Mouse (Mus musculus) neural tube, embryonic 14.5 days (tissue): Measurements from ENCODE around the gene Smim24. TPM values are rescaled to one million over a fixed set of nuclear protein-coding genes. Genes with fewer than 3 reads are reported as not detected.

Experiments
- ATAC-seq: fragments of 200-750 bp; cut with Nextera tagmentation; 2 replicates; pipeline ENCODE4 v1.8.0; 2017; ENCODE audit warnings: low read depth, mild to moderate bottlenecking, moderate TSS enrichment, moderate library complexity
- H3K27ac ChIP-seq: fragments of 300-500 bp; sonication (generic); 2 replicates; pipeline ENCODE4 v1.5.1; 2014; ENCODE audit warnings: low read depth, mild to moderate bottlenecking, control low read depth, low read length, moderate library complexity, mixed read lengths
- H3K27me3 ChIP-seq: fragments of 300-500 bp; sonication (generic); 2 replicates; pipeline ENCODE4 v1.6.1; 2014; ENCODE audit warnings: low read length; ENCODE audit not compliant: control insufficient read depth, insufficient read depth
- H3K36me3 ChIP-seq: fragments of 300-500 bp; sonication (generic); 2 replicates; pipeline ENCODE4 v1.6.1; 2014; ENCODE audit warnings: low read length, mixed read lengths; ENCODE audit not compliant: control insufficient read depth, insufficient read depth
- H3K4me1 ChIP-seq: fragments of 300-500 bp; sonication (generic); 2 replicates; pipeline ENCODE4 v1.6.1; 2014; ENCODE audit warnings: low read length; ENCODE audit not compliant: control insufficient read depth, insufficient read depth
- H3K4me2 ChIP-seq: fragments of 300-500 bp; sonication (generic); 2 replicates; pipeline ENCODE4 v1.6.1; 2014; ENCODE audit warnings: mild to moderate bottlenecking, low read depth, low read length, control low read depth
- H3K4me3 ChIP-seq: fragments of 300-500 bp; sonication (generic); 2 replicates; pipeline ENCODE4 v1.5.1; 2014; ENCODE audit warnings: low read depth, low read length, control low read depth, mixed read lengths
- H3K9ac ChIP-seq: fragments of 300-500 bp; sonication (generic); replicated peaks from 2 replicates; pipeline ENCODE4 v1.6.1; 2014; ENCODE audit warnings: low read depth, mild to moderate bottlenecking, control low read depth, low read length, mixed read lengths
- H3K9me3 ChIP-seq: fragments of 300-500 bp; sonication (generic); 2 replicates; pipeline ENCODE4 v1.6.1; 2016; ENCODE audit warnings: low read length; ENCODE audit not compliant: control insufficient read depth
- WGBS: fragments of 180-500 bp; shearing (Covaris S2); extraction: QIAGEN DNeasy Blood & Tissue Kit; methylation state at CpG from one replicate; pipeline ENCODE4 v1.1.7; 2014; 5-methylcytosine and 5-hydroxymethylcytosine counted together
- polyA plus RNA-seq: library from polyadenylated mRNA; unstranded; fragments of >200 nt; fragmentation: Nextera tagmentation; extraction: Ambion mirVana; gene quantifications from 2 replicates; pipeline ENCODE4 v1.2.1, GENCODE M21; 2014

Smim24 gene
- polyA plus RNA-seq, 1 experiment from 2014 or later = 2.0 TPM

DNA sequence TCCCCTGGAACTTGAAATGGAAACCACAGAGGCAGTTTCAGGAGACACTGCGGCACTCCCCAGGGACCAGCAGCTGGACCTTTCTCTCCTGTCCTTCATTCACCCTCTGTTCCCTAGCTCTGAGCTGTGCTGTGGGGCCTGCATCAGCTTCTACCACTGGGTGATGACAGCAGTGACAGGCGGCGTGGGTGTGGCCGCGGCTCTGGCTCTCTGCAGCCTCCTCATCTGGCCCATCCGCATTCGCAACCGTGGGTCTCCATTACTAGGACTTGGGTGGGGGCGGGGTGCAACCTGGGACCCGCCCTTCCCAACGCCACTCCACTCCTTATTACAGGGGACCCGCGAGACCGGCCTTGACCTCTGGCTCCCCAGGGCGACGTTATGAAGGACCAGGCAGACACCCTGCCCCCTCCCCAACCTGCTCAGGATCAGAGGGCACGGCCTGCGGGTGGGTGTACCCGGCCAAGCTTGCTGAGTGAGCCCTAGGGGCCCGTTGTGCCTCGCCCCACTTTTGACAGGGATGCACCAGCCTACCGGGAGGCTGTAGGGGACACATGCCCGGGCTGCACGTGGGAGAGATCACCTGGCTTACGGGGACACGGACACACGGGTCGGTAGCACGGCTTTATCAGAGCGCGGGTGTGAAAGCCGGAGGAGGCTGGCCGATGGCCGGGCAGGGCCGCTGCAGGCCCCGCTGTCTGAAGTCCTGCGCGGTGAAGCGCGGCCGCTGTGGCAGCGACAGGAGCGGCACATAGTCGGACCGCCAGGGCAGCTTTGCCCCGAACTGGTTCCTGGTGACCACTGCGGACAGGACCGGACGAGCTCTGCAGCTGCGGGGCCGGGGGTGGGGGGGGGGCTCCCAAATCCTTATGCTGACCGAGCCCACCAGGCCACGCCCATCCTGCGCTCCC, 29.2 kb upstream of the Smim24 start:
- Histone ChIP-seq H3K4me2 (peak overlapping the region; percentile 30; the same call in 1 of the 2 replicates), H3K4me3 (peak overlapping the region; percentile 12; the same call in 1 of the 2 replicates), H3K4me1 (peaks cover 12% of the 10 kb centered on the region; the same call in 1 of the 2 replicates), H3K9ac (peak overlapping the region; percentile 39), H3K27me3 (0 out of 2 replicates have a peak, but pooled peaks cover 3% of the 10 kb centered on the region), H3K27ac (no peak overlapping the region), H3K9me3 (no peaks in the 10 kb centered on the region), H3K36me3 (peaks cover 20% of the 10 kb centered on the region)
- no peak for ATAC-seq
- 13% methylated on average over 54 of the region's 54 CpGs for WGBS

DNA sequence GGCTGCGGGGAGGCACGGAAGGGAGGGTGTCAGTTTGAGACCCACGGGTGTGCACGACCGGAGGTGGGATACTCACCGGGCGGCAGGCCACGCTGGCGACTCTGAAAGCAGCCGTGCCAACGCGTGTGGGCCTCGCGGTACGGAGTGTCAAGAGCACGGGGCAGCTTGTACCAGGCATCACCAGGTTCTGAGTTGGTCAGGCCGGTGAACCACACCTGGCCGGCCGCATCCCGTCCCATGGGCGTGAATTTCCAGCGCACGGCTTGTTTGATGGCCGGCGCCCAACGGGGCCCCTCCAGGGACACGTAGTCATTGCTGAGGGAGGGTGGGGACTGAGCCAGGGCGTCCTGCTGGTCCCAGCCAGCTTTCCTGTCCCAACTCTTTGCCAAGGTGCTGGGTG, 28.2 kb upstream of the Smim24 start:
- 11% methylated on average over 28 of the region's 28 CpGs for WGBS
- no peaks in the 10 kb centered on the region for H3K9me3 ChIP-seq
- no peak overlapping the region for H3K27ac ChIP-seq
- 0 out of 2 replicates have a peak, but pooled peaks cover 3% of the 10 kb centered on the region for H3K27me3 ChIP-seq
- ATAC-seq = no peak
- no peak overlapping the region for H3K9ac ChIP-seq
- H3K4me1 ChIP-seq = peaks cover 12% of the 10 kb centered on the region; the same call in 1 of the 2 replicates
- peak overlapping the region; percentile 30; the same call in 1 of the 2 replicates for H3K4me2 ChIP-seq
- H3K4me3 ChIP-seq = no peak overlapping the region
- peaks cover 29% of the 10 kb centered on the region for H3K36me3 ChIP-seq

- ATAC-seq = no peak; the same call in 1 of the 2 replicates
- no peaks in the 10 kb centered on the region for H3K9me3 ChIP-seq
- H3K27ac ChIP-seq = no peak overlapping the region
- no peak overlapping the region for H3K4me3 ChIP-seq
- no peak overlapping the region for H3K4me2 ChIP-seq
- H3K9ac ChIP-seq = no peak overlapping the region
- H3K27me3 ChIP-seq = 0 out of 2 replicates have a peak, but pooled peaks cover 3% of the 10 kb centered on the region
- peaks cover 33% of the 10 kb centered on the region for H3K36me3 ChIP-seq
- WGBS = 44% methylated on average over 4 of the region's 4 CpGs
- peaks cover 12% of the 10 kb centered on the region; the same call in 1 of the 2 replicates for H3K4me1 ChIP-seq
Measured at GRCm38 (mm10) chr10:81365073-81365472, 27.8 kb upstream of the Smim24 start.

DNA sequence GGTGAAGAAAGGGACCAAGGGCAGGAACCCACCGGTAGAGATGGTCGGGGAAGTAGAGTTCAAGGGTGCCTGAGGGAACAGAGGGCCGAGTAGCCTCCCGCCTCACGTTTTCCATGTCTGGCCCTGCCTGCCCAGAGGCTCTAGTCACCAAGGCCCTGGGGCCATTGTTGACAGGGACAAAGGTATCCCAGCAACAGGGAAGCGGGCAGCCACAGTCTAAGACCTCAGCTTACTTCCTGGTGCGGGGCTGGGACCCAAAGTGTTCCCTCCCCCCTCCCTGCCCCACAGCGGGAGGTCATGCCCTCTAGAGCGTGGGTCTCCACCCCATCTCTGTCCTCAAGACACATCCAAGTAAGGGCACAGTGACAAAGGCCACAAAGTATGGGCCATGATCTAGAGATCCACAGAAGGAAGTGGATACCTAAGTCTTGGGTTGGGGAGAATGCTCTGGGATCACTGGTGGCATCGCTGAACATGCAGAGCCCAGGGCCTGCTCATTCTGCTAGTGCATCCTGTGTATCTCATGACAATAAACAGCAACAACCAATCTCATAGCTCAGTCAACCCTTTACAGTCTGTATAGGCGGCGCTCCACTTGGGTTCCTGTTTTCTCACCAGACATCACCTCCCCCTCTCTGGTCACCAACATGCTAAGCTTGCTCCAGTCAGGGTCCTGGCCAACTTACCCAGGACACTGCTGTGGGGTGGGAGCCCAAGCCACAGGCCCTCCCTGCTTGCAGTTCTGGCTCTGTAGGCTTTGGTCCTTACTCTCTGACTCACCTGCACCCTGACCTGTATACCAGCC, 27.0 kb upstream of the Smim24 start, which contains the start of gene 4930404N11Rik:
4930404N11Rik (minus strand) TSS at position 145 of the 805 bp plus-strand sequence.
- Histone ChIP-seq H3K9me3 (no peaks in the 10 kb centered on the region), H3K4me2 (peak within 1 kb of the TSS; percentile 30; the same call in 1 of the 2 replicates), H3K36me3 (peaks cover 39% of the 10 kb centered on the region), H3K9ac (no peak within 1 kb of the TSS), H3K4me1 (peaks cover 10% of the 10 kb centered on the region; the same call in 1 of the 2 replicates), H3K27ac (no peak within 1 kb of the TSS), H3K4me3 (no peak within 1 kb of the TSS), H3K27me3 (0 out of 2 replicates have a peak, but pooled peaks cover 3% of the 10 kb centered on the region)
- ATAC-seq = 0 out of 2 replicates have a peak, but pooled peaks have one; percentile 7
- WGBS = 14% methylated on average over 12 of the region's 12 CpGs

DNA sequence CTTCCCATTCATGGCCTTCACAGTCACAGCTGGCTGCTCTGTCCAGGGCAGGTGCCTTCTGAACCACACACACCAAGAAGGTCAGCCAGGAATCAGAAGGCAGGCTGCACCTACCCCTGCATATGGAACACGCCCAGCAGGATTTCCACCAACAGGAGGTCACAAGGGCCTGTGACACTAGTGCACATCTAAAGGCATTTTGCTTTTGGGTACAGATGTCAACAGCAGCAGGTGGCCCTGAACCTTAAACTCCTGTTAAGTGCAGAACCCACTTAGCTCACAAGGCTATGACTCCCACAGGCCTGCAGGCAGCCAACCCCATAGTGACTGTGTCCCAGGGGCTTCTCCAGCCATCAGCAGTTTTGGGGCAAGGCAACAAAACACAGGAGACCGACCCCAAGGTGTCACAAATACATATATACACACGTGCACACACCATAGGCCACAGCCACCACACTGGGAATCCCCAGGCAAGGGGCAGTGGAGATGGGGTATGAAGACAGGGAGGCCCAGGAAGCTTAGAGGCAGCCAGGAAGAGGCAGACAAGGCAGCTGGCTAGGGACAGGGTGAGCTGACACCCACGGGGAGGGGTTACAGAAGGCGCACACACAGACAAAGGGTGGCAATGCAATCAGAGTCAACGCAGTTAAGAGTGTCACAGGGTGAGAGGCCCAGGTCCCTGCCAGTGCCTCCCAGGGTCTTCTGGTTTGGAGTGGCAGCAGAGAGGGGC, 26.2 kb upstream of the Smim24 start:
- H3K27ac ChIP-seq = no peak overlapping the region
- 81% methylated on average over 6 of the region's 6 CpGs for WGBS
- ATAC-seq = no peak

GRCm38 (mm10) chr10:81367207-81367495, 25.7 kb upstream of the Smim24 start:
- ATAC-seq = no peak
- H3K9ac ChIP-seq = no peak overlapping the region
- H3K4me2 ChIP-seq = no peak overlapping the region
- H3K4me3 ChIP-seq = no peak overlapping the region
- WGBS = 50% methylated on average over 6 of the region's 6 CpGs
- H3K36me3 ChIP-seq = peaks cover 39% of the 10 kb centered on the region
- no peaks in the 10 kb centered on the region for H3K9me3 ChIP-seq
- peaks cover 10% of the 10 kb centered on the region; the same call in 1 of the 2 replicates for H3K4me1 ChIP-seq
- 0 out of 2 replicates have a peak, but pooled peaks cover 3% of the 10 kb centered on the region for H3K27me3 ChIP-seq
- H3K27ac ChIP-seq = no peak overlapping the region

More for the DNA sequence above, 26.2 kb upstream of the Smim24 start:
- Histone ChIP-seq H3K4me2 (no peak overlapping the region), H3K9me3 (no peaks in the 10 kb centered on the region), H3K9ac (no peak overlapping the region), H3K36me3 (peaks cover 39% of the 10 kb centered on the region), H3K4me3 (no peak overlapping the region), H3K27me3 (0 out of 2 replicates have a peak, but pooled peaks cover 3% of the 10 kb centered on the region), H3K4me1 (peaks cover 10% of the 10 kb centered on the region; the same call in 1 of the 2 replicates)

- WGBS = 92% methylated on average over 10 of the region's 10 CpGs
- Histone ChIP-seq H3K4me1 (peaks cover 21% of the 10 kb centered on the region), H3K27me3 (no peaks in the 10 kb centered on the region), H3K4me2 (no peak overlapping the region), H3K9ac (no peak overlapping the region), H3K9me3 (no peaks in the 10 kb centered on the region), H3K27ac (no peak overlapping the region), H3K36me3 (peaks cover 8% of the 10 kb centered on the region; the same call in 1 of the 2 replicates), H3K4me3 (no peak overlapping the region)
- ATAC-seq = no peak
Measured at GRCm38 (mm10) chr10:81375322-81375721, 17.5 kb upstream of the Smim24 start.
